28 mouse cellular contexts compared by ENCODE assay signal in genomic region chr9:109195875-109196274, GRCm38 (mm10). TPM values are rescaled to one million over a fixed set of nuclear protein-coding genes. Genes with fewer than 3 reads are reported as not detected.
"Had no signal": no experiment of that assay in that cellular context is flagged by ENCODE, and none has a peak within 500 bp of the region (broad histone marks: within the 10 kb centered on the region; RNA-seq: fewer than 3 reads in every experiment).

Fbxw13 (minus strand) TSS chr9:109195975.

RNA-seq across cellular contexts. Expression of gene Fbxw13, which starts in this region (rescaled TPM):
- polyA plus RNA-seq: limb, embryonic 10.5 days; limb, embryonic 11.5 days; limb, embryonic 12.5 days; limb, embryonic 13.5 days; limb, embryonic 14.5 days; limb, embryonic 15.5 days; liver, adult 2 months; liver, embryonic 11.5 days; liver, embryonic 12.5 days; liver, embryonic 13.5 days; liver, embryonic 14.5 days; liver, embryonic 15.5 days; liver, embryonic 16.5 days; liver, postnatal 0 days; lung, adult 2 months; lung, embryonic 14.5 days; lung, embryonic 15.5 days; lung, embryonic 16.5 days; lung, postnatal 0 days; macrophage; midbrain, embryonic 10.5 days; midbrain, embryonic 11.5 days; midbrain, embryonic 12.5 days; midbrain, embryonic 13.5 days; midbrain, embryonic 14.5 days; midbrain, embryonic 15.5 days; midbrain, embryonic 16.5 days; myocyte had no signal
